Mouse (Mus musculus) layer of hippocampus, adult 9-10 months (tissue): ENCODE measurements around the gene Aars.
"Not testable (repeated sequence)": the region's sequence is repeated elsewhere in the genome, so short reads cannot be mapped to it uniquely, and the experiment has no call there.

Source experiments
- DNase-seq: peaks from one replicate; pipeline ENCODE4 v3.0.0; 2022; ENCODE audit warnings: low spot score

The Aars gene

DNA sequence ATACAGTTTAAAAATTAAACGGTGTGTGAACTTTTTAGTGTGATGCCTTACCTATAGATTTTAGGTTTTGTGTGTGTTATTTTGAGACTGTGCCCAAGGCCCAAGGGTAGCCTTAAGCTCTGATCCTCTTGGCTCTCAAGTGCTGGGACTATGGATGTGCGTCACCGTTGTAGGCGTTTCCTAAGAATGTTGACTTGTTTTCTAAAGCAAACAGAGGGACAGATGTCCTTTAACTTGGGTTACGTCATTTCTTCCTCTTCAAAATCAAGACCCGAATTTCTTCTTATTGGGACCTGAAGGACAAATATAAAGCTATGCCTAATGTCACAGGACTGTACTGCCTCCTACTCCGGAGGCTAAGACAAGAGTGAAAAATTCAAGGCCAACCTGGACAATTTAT is at the start of gene Aars:
TSS of gene Aars (plus strand) at position 229 of the 400 bp plus-strand sequence.
- DNase-seq: no peak

DNA sequence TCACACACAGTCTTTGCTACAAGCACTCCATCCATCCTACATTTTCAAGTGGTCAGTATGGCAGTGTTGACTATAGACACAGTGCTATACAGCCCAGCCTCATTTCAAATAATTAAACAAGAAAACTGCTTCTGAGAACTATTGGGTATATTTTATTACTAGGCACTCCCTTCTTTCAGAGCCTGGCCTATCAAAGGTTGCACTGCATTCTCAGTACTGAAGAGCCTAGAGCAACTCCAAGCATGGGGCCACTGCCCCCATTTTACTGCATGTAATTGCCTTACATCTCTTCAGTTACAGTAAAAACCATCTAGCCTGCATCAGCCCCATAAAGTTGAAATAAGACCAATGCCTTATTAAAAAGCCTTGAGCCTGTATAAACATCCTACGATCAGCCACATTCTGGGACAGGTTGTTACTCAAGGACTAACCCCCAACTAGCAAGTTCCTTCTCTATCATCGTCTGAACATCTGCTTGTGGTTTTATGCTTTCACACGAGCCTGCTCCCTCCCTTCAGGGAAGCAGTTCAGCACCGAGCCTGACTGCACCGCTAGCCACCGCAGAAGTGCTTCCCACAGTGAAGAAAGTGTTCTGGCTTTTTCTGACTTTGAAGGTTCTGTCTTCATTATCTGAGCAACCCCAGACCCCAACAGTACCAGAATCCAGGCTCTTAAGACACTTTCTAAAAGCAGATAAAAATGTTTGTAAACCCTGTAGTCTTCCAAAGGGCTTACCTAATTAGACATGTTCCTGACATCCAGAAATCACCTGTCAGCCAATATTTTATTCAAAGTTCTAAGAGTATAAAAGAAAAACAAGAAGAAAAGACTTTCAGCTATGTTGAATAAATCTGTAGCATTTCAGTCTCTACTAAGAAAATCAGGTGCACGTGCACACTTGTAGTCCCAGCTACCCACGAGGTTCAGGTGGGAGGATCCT is 44.9 kb upstream of the Aars start:
- no peak for DNase-seq

DNA sequence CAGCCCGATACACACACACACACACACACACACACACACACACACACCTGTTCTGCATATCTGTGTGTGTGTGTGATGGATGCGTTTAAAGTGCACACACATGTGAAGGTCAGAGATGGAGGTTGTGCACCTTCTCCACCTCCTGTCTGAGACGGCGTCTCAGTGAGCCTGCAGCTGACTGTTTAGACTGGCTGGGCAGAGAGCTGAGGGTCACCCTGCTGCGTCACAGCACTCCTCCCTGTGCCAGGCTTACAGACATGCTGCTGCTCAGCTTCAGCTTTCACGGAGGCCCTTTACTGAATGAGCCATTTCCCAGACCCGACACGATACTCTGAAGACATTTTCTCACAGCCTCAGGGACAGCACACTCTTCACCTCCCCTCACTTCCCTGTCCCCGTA is 42.9 kb upstream of the Aars start:
- no peak for DNase-seq

DNA sequence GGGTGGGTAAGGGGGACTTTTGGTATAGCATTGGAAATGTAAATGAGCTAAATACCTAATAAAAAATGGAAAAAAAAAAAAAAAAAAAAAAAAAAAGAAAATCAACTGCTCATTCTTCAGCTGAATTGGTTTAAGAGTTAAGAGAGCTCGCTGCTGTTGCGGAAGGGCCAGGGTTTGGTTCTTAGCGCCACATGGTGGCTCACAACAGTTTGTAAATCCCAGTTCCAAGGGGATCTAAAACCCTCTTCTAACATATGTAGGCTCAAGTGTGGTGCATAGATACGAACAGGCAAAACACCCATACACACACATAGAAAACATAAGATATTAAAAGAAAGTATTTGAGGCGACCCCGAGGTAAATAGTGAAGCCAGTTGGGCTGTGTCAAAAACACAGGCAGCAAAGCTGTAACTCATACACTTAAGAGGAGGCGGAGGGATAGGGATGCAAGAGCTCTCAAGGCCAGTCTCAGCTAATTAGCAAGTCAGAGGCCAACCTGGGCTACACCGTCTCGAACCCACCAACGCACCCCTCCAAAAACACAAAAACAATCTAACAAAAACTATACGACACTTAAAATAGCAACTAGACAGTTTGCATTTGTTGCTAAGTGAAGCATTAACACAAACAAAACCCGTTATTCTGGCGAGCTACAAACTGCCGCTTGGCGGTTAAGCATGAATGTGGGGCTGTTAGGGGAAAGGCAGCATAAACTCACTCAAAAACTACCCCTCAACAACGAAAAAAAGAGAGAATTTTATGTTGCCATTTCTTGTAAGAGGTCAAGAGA is 36.1 kb upstream of the Aars start:
- no peak for DNase-seq

DNA sequence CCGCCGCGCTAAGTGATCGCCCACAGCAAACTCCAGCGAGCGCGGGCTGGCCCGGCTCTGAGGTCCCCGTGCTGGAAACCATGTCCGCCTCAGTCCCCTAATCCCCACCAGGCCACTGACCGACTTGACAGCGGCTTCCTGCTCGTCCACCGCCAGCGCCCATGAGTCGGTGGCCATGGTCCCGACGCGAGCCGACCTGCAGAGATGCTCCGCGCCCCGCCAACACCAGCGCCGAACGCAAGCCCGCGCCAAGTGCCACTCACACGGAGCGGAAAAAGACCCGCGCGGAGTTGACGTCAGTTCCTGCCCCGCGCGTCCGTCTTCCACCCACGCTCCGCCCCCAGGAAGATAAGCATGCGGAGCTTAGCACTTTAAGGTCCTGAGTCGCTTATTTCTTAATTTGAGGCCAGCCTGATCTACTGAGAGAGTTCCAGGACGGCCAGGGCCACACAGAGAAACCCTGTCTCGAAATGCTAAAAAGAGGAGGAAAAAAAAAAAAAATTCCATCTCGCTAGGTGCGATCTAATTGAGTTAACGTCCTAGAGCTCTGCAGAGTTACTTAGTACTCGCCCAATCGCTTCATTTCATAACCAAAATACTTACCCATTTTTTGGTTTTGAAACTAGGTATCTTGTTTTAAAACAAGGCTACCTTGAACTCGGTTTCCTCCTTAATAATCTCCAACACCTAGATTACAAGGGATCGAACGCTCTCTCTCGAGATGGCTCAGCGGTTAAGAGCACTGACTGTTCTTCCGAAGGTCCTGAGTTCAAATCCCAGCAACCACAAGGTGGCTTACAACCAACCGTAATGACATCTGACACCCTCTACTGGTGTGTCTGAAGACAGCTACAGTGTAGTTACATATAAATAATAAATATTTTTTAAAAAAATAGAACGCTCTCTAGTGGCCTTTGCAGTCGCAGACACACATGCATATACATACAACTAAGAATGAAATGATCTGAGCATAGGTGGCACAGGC is 35.1 kb upstream of the Aars start, which contains the start of gene Ddx19a:
TSS of gene Ddx19a (minus strand) at position 254 of the 985 bp plus-strand sequence.
- DNase-seq: peak; percentile 59

DNA sequence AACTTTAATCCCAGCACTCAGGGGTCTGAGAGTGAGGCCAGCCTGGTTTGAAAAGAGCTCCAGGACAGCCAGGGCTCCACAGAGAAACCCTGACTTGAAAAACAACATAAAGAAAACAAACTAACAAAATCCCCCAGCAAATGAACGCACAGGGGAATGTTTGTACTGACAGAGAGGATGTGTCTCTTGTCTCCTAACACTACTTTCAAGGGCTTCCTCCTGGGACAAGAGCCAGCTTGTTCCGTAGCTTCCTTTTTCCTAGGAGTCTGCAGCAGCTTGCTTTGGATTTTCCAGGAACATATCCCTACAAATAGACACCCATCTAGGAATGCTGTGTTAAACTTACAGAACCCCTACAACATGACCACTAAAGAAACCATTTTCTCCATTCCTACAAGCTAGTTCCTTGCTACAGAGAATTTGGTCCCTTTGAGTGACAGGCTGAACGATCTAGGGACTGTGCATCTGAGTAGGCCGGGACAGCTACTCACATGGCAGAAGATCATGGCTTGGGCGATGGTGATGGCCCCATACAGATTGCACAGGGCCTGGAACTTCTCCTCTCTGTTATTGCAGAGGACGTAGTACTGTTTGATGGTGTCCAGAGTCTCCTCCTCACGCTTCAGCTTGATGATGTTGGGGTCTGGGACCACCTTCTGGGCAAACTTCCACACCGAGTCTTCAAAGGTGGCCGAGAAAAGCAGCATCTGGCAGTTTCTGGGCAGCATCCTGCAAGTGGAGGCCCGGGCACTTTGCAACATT is 22.5 kb upstream of the Aars start:
- not testable (repeated sequence) for DNase-seq

DNA sequence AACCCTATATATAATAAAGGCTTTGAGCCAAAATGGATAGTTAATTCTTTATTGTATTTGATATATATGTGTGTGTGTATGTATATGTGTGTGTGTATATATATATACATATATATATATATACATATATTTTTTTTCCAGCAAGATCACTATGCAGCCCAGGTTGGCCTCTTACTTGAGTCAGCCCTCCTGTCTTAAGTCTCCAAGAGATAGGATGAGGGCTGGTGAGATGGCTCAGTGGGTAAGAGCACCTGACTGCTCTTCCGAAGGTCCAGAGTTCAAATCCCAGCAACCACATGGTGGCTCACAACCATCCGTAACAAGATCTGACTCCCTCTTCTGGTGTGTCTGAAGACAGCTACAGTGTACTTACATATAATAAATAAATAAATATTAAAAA is 6.3 kb upstream of the Aars start:
- DNase-seq: not testable (repeated sequence)

DNA sequence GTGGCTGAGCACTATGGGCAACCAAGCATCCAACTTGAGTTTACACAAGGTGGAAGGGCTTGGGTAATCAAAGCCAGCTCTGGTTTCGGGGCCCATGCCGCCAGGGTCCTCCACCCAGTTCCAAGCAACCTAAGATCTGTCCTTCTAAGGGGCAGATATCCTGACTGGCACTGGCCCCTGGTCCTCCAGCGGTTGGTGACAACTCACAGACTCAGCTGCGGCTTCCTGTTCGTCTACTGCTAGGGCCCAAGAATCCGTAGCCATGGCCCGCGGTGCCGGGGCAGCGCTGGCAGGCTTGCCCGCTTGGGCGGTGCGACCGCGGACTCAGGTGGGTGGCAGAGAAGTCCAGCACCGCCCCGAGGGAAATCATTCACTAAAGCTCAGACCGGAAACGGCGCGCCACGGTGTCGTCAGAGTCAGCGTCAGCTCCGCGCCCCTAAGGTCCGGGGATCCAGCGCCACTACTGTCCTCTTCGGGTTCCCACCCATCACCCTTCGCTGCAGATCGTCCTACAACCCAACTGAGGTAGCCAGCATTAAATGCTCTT is 5.5 kb upstream of the Aars start:
- peak; percentile 58 for DNase-seq

DNA sequence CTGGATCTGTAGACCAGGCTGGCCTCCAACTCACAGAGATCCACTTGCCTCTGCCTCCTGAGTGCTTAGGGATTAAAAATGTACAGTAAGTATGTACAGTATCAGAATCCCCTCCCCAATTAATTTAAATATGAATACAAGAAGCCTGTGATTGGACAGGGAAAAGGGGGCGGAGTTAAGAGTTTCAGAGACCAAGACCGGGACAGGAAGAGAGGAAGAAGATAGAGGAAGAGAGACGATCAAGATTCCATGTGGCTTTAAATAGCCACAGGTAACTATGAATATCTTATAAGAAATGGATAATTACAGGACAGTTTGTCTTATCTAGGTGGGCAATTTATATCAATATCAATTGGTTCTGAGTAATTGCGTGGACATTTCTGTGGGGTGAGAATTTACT is 3.4 kb upstream of the Aars start:
- DNase-seq: no peak

DNA sequence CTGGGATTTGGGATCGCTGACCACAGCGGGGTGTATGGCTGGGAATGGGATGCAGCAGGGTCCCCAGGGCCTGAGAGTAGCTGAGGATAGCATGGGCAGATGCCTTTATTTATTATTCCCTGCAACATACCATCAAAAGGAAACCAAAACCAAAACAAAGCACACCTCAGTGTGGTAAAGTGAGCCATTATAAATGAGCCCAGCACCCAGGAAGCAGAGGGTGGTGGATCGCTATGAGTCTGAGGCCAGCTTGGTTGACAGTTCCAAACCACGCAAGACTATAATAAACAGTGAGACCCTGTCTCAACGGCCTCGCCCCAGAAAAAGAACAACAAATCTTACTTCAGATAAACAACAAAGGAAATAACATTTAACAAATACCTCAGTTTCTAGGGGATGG is 2.9 kb upstream of the Aars start:
- no peak for DNase-seq

DNA sequence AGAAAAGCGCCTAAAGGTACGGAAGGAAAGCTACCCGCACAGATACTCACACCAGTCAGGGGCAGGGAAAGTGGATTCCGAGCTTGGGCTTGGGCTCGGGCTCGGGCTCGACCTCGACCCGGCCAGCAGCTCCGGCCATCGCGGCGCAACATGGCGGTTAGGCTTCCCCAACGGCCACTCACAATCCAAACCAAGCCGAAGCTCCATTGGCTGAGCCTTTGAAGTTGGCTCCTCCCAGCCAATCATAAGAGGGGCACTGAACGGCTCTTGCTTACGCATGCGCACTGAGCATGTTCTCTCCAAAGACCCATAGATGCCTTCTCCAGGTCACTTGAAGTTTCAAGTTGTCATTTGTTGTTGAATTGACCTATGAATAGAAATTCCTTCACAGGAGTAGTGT is 1.4 kb upstream of the Aars start, which contains the start of gene Ddx19b:
TSS of gene Ddx19b (minus strand) at position 180 of the 400 bp plus-strand sequence.
- no peak for DNase-seq

DNA sequence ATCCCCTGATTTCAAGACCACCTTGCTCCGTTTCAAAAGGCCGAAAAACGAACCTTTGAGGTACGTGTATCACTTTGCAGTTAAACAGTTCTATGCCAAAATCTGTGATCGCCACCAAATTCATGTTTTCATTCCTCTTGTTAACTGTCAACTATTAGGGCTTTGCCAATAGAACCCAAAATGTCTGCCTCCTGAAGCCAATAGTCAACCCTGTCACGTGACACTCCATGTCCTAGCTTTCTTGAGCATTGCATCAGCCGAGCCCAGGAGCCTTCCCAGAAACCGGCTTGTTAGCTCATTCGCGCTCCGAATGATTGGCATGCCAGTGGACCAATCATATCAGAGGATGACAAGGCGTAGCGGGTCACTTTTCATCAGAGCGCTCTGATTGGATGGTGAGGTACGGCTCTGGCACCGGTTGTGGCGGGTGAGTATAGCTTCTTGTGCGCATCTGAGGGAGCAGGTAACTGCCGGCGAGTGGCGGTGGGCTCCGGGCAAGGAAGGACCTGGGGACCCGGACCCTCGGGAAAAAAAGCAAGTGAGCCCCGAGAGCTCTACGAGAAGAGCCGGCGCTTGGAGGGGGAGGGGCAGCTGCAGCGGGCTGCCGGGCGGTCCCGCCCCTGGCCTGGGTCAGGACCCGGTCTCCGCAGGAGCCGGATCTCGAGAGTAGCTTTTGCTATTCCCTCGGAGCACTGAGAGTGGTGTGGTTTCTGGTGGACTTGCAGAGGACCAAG is 705 bp downstream of the Aars start:
- peak; percentile 99 for DNase-seq

DNA sequence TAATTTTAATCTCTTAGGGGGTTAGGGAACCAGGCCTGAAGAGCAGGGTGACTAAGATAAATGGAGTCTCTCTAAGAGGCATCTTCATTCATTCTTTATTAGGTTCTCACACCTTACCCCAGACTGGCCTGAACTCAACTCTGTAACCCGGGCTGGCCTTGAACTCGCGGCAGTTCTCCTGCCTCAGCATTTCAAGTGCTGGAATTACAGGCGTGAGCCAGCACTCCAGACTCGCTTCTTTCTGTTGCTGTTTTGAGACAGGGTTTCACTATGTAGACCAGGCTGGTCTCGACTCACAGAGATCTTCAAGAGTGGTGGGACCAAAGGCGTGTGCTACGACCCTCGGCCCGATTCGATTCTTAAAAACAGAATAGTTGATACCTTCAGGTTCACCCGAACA is 1.3 kb downstream of the Aars start:
- no peak for DNase-seq

DNA sequence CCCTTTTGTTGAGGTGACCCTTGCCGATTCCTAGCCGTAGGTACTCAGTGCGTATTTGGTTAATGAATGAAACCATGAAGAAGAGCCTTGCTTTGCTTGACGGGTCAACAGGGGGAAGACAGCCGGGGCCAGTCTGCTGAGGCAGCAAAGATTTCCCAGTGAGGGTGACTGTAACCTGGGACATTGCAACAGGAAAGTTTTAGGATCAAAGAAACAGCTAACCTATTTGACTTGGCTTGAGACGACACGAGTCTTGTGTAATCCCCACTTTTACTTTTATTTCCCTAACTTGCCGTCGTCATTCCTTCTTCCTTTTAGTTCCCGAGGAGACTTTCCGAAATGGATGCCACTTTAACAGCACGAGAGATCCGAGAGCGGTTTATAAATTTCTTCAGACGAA is 3.6 kb downstream of the Aars start:
- no peak for DNase-seq

DNA sequence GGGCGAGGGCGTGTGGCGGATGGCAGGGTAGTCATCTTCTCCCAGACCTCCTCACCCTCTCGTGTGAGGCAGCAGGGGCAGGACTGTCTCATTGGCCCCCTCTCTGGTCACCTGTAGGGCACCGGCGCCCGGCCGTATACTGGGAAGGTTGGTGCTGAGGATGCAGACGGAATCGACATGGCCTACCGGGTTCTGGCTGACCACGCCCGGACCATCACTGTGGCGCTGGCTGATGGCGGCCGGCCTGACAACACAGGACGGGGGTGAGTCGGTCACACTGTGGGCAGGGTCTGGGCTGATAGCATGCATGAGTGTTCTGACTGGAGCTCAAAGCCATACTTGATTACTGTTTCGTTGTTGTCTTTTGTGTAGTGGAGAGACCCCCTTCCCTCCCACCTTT is 9.6 kb downstream of the Aars start:
- no peak for DNase-seq

DNA sequence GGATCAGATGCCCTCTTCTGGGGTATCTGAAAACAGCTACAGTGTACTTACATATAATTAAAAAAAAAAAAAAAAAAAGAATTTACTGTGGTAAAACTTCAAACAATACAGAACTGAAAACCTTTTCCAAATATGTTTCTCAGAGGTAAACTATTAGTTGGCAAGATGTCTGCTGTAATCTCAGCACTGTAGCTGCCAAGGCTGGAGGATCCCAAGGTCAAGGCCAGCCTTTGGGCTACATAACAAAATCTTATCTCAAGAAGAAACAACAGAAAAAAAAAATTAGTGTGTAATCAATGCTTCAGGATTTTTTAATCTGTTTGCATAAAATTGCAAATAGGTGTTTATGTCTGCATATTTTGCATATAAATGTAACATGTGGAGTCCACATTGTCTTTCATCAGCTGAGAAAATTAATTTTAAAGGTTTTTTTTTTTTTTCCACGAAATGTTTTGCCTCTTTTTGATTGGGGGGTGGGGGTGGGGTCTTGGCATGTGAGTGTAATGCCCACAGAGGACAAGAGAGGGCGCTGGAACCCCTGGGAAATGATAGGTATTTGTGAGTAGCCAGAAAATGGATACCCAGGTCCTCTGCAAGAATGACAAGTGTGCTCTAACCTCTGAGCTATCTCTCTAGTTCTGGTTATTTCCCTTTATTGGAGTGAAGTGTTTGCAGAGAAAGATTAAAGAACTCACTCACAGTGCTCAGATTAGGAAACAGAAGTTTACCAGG is 11.2 kb downstream of the Aars start:
- DNase-seq: no peak

DNA sequence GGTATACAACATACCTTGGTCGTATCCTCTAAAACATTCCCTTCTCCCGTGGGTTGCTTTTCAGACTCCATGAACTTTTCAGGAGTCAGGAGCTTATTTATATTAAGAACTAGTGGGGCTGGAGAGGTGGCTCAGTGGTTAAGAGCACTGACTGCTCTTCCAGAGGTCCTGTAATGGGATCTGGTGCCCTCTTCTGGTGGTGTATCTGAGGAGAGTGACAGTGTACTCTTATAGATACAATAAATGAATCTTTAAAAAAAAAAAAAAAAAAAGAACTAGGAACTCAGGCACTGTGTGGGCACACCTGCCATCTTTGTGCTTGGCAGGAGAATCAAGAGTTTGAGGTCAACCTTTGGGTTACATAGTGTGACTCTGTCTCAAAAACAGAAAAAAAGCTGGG is 15.8 kb downstream of the Aars start:
- no peak for DNase-seq

DNA sequence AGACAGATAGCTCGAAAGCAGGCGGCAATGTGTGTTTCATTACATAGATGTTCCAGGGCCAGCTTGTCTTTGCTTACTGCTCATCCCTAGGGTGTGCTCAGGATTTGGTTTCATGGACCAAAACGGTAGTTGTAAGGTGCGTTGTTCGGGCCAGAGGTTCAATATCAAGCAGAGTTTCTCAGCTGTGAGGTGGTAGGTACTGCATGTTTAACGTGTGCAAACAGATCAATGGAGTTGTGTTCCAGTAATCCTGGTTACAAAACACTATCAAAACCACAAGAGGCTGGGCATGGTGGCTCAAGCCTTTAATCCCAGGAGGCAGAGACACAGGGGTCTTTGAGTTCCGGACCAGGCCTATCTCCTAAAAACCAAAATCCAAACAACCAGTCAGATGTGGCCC is 16.2 kb downstream of the Aars start:
- no peak for DNase-seq

DNA sequence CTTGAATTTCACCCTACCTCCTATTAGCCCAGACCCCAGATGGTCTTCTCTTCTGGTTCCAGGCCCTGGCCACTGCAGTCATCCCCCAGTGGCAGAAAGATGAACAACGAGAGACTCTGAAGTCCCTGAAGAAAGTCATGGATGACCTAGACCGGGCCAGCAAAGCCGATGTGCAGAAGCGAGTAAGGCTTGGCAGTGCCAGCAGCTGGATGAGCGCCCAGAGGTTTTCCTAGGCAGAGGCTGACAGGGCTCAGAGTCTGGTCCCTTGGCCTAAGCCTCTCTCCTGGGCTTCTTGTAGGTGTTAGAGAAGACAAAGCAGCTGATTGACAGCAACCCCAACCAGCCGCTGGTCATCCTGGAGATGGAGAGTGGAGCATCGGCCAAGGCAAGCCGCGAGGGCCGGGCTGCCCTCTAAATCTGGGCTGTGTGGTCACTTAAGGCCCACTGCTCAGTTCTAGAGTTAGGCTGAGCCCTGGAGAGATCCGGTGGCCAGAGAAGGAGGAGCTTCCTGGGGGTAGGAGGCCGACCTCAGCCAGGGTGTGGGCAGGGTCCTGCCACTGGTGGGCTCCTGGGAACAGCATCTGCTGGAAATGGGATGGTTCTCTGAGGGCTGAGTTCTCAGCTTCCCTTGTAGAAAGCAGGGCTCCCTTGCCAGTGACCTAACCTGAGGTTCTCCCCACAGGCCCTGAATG is 21.0 kb downstream of the Aars start:
- no peak for DNase-seq
